Mouse (Mus musculus): Measurements from ENCODE around the gene Krt24.

The Krt24 gene

DNA sequence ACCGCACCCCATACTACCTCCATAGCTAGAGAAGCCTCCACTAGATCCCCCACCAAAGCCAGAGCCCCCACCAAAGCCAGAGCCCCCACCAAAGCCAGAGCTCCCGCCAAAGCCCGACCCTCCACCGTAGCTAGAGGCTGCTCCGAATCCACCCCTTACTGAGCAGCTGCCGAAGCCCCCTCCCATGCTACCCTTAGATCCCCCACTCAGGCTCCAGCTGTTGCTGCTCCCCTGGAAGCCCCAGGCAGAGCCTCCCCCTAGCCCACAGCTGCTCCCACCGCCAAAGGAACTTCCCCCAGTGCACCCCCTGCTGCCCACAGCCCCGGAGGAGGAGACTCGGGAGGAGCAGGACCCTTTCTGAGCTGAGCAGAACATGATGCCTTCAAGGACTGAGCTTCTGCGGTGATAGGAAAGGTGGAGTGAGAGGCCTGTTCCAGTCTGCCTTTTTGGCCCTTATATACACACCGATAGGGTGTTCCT is at the start of gene Krt24:
Krt24 (minus strand) TSS at position 430 of the 480 bp plus-strand sequence.
- DNase-seq = no peak

DNA sequence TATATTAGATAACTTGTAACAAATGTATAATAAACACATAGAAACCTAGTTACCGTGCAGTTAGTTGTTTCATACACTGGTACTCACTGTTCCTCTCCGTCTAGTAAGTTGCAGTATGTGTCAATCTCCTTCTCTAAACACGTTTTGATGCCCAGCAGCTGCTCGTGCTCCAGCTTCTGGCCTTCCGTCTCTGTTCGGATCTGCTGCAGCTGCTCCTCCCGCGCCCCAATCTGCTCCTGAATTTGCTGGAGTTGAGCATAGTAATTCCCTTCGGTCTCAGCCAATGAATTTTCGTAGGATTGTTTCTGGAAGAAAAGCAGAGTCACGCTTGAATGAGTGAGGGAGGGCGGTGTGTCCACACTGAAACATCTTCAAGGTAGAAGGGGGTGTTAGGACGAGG is 48.4 kb upstream of the Krt24 start:
- no peak for DNase-seq

DNA sequence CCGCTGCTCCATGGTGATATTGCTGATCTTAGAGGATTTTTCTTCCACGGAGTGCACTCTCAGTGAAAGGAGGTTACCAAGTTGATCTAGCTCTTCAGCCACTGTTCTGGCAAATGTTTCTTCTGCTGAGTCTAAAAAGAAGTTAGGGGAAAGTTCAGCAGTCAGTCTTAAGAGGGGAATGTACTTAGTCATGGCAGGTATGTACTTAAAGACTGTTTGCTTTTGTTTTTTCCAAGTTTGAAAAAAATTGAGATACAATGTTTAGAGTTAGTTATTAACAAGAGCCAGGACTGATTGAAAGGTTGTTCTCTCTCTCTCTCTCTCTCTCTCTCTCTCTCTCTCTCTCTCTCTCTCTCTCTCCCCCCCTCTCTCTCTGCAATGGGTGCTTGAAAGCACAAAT is 44.6 kb upstream of the Krt24 start:
- DNase-seq = no peak

DNA sequence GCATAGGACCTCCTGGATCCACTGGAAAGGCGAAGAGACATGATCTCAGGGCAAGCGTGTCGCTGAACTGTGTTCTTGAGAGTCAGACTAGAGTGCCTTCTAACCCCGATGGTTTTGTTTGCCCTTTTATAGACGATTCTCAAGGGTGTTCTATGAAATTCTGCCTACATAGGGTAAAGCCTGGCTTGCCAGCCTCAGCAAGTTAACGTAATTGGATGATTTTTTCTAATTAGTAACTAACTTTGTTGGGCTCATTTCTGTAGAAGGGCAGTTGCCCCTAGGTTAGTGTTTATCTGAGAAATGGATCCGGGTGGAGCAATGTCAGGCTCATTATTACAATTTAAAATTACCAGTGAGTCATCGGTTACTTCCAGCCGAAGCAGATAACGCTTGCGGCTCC is 37.8 kb upstream of the Krt24 start, which contains the start of gene Krt25:
Krt25 (minus strand) TSS at position 101 of the 400 bp plus-strand sequence.
- no peak for DNase-seq

DNA sequence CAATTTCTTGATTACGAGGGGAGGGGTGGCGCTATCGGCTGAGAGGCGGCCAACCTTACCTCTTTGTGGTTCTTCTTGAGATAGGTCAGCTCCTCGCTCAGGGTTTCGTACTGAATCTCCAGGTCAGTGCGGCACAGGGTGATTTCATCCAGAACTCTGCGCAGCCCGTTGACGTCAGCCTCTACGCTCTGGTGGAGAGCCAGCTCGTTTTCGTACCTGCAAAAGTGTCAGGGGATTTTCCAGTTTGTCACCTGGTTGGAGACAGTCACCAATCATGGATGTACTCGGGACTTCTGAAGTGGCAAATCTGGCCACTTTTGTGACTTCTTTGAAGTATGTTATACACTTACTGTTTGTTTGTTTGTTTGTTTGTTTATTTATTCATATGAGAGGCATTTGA is 36.0 kb upstream of the Krt24 start:
- DNase-seq = no peak

DNA sequence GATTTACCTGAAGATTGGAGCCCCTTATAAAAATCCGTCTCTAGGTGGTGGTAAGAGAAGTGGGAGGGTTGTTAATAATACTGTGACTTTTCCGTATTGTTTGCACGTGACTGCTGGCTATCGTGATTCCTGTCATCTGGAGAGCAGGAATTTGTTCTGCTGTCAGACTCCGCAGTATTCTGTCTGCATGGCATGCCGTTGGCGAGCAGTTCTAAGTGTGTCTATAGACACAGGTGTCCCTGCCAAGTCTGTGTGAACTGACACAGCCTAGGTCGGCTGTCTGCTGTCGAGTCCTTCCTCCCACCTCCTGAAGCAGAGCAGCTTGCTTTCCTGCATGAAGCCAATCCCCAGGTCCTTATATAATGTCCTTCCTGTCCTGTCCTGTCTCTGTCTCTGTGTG is 34.1 kb upstream of the Krt24 start:
- no peak for DNase-seq

DNA sequence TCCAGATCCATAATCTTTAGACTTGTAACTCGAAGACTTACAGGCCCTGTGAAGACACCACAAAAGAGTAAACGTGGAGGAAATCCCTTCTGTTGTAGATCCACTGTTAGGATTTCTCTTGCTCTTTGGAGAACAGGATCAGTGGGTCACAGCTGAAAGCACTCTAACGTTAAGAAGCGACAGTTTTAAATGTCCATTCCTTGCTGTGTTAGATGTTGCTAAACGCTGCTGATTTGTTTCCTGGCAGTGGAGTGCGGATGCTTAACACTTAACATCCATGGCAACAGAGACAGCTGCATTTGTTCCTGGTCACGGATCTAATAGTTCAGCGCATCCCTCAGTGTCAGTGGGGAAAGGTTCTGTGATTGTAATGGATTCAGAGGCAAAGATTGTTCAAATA is 31.5 kb upstream of the Krt24 start:
- DNase-seq = no peak

DNA sequence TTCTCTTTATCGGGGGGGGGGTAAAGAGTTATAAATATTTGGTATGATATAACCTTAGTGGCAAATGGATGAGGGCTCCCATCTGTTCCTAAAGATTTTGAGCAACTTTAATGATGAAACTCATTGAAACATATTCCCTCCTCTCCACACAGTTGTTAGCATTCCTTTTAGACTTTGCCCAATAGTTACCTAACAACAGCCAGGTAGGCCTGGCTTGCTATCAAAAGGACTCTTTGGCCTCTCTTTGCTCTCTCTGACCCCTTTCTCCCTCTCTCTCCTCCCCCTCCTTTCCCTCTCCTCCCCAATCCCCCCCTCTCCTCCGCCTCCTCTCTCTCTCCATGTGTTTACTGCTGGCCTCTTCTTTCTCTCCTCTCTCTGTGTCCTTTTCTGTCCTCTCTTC is 29.5 kb upstream of the Krt24 start:
- DNase-seq = no peak

DNA sequence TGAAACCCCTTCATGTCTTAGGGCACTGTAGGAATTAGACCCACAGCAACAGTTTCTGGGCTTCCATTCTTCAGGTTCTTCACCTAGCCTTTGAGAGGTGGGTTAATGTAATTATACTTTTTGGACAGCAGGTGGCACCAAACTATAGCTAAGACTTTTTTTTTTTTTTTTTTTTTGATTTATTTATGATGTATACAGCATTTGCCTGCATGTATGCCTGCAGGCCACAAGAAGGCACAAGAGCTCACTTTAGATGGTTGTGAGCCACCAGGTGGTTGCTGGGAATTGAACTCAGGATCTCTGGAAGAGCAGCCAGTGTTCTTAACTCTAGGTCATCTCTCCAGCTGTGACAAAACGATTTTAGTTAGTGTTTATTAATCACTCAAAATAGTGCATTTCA is 25.8 kb upstream of the Krt24 start:
- DNase-seq = peak in 1 of 2 experiments; percentile 4

DNA sequence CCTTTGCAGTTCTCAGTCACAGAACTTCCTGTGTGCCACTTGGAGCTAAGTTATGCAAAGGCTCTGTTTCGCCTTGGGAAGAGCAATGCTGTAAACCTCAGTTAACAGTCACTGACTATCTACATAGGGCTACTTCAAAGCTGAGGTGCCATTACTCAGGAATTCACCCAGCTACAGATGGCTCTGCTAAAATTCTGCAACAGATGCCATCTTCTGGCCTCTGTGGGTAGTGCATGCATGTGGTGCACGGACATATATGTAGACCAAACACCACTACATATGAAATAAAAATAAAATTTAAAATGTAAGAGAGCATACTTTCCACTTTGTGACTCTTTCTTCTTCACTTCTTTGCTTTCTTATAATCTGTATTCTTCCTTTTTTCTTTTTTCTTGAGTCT is 22.5 kb upstream of the Krt24 start:
- DNase-seq = peak; percentile 25 to 69

DNA sequence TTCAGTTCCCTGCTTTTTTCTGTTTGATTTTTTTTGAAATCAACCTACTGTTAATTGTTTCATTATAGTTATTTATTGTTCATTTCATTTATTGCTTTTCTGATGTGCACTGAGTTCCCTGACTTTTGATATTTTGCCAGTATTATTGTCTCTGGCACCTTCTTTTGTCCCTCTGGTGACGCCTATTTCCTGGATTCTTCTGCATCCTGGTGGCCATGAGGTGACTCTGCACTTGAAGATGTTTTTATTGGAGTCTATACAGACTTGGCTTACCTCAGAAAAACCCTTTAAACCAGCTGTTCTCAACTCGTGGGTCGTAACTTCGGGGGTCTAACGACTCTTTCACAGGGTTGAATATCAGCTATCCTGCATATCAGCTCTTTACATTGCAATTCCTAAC is 10.0 kb upstream of the Krt24 start:
- no peak for DNase-seq

DNA sequence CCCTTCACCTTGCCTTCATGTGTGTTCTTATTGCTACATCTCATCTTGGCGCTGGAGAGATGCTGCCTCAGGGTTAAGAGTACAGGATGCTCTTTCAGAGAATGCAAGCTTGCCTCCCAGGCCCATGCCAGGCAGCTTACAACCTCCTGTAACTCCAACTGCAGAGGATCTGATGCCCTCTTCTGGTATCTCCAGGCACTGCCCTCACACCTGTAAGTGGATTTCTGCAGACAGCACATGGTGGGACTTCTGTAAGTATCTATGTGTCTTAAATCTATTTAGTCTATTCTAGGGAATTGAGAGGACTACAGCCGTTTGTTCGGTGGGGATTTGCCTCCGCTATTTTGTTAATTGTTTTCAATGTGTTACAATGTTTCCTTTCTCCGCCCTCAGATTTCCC is 7.8 kb upstream of the Krt24 start:
- DNase-seq = peak; percentile 31 to 54

DNA sequence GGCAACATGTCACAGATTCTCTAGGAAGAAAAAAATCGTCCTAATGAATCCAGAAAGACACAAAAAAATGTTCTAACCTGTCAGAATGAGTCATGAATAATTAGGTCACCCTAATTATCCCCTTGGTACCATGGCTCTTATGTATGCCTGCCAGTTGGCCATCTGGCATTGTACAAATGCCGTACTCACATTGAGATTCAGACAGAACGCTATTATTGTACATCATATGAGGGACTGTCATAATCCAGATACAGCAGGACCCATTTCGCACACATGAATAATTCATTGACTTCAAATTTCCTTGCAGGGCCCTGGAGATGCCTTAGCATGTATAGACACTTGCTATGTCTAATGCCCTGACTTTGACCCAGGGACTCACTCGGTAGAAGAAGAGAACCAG is 1.1 kb downstream of the Krt24 start:
- DNase-seq = no peak

DNA sequence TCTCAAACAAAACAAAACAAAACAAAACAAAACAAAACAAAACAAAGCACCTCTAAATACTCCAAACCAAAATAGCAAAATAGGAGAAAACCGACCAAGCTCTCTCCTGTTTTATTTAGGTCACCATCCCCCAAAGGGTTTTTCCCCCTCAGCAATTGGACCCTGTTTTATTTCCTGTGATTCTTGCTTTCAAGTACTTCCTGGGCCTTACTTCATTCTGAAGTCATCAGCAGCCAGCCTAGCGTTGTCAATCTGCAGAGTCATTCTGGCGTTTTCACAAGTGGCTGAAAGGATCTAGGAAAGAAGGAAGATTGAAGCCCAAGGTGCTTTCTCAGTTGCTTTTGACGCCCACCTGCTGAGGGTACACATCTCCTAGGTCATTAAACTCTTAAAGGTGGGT is 1.7 kb downstream of the Krt24 start:
- no peak for DNase-seq

DNA sequence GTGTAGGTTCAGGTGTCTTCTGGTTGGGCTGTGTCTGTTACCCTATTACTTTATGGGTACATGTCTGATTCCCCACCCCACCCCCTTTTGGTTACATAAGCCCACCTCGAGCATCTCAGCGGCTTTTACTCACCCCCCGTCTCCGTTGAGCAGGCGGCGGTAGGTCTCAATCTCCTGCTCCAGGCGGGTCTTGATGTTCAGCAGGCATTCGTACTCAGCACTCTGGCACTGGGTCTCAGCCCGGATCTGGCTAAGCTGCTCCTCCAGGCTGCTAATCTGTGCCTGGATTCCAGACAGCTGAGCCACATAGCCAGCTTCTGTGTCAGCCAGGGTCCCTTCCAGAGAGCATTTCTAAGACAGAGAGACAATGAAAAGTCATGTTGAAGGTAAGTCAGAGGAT is 3.9 kb downstream of the Krt24 start:
- no peak for DNase-seq

DNA sequence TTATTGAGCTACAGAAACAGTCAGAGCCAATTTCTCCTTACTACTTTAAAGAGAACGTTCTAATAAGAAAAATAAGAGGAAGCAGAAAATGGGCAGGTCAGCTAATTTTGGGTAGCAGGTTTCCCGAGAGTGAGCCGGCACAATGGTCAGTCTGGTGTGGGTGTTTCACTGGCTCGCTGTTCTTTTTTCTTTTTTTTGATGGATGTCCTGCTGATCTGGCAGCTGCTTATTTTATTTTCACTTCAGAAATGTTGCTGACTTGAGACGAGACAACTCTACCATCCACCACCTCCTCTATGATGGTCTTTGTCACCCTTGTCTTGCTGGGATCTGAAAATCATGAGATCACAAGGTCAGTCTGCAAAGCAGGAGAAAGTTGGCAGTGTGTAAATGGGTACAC is 5.1 kb downstream of the Krt24 start:
- no peak for DNase-seq

DNA sequence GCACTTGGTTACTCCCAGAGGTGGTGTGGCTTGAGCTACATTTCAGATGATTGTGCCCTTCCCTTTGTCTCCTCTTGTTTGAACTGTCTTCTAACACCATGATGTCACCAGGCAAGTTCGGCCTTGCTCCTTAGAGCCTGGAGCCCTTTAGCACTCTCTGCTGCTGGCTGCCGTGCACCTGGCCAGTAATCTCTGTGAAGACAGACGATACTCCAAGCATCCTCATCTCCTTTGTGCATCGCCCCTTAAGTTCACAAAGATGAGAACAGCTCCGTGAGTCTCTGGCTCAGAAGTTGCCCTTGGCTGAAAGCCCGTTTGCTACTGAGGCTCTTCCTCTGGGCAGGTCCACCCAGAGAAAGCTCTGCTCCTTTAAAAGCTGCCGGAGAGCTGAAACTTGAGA is 8.3 kb downstream of the Krt24 start:
- no peak for DNase-seq

DNA sequence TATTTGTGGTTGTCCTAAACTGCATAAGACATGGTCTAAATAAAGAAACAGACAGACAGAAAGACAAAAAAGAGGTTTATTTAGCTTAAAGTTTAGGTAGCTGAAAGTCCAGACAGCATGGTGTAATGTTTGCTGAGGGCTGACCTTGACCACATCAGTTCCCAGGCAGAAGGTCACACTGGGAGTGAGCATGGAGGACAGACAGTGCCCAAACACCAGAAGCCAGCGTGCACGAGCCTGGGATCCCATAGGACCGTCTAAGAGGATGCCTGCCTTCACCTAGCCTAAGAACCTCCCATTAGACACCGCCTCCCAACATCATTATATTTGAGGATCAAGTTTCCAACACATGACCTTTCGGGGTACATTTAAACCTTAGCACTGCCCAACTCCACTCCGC is 9.4 kb downstream of the Krt24 start:
- DNase-seq = no peak

DNA sequence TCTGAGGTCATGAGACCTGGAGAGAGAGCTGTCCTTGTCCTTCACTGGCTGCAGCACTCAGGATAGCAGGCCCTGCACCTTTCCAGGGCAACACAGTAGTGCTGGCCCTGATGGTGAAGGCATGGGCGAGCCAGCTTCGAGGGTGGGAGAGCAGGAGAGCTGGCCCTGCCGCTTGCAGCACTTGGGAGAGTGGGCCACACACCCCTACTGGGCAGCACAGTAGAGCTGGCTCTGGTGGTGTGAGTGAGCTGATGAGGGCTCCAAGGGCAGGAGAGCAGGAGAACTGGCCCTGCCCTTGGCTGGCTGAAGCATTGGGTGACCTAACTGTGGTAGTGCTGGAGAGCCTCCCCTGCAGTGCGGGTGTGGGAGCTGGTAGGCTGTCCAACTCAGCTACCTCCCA is 12.3 kb downstream of the Krt24 start:
- no peak for DNase-seq

DNA sequence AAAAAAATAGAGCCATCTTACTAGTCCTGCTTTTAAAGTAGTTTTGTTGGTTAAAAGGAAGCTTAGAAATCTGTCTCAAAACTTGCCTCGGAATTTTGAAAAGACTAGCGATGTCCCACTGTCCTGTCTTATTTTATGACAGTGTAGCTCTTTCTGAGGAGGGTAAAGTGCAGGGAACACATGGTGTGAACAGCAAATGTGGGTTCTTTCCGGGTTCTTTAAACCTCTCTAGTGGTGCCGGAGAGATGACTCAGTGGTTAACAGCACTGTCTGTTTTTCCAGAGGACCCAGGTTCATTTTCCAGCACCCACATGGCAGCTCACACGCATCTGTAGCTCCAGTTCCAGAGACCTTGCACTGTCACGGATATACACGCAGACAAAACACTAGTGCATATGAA is 15.9 kb downstream of the Krt24 start:
- DNase-seq = no peak

DNA sequence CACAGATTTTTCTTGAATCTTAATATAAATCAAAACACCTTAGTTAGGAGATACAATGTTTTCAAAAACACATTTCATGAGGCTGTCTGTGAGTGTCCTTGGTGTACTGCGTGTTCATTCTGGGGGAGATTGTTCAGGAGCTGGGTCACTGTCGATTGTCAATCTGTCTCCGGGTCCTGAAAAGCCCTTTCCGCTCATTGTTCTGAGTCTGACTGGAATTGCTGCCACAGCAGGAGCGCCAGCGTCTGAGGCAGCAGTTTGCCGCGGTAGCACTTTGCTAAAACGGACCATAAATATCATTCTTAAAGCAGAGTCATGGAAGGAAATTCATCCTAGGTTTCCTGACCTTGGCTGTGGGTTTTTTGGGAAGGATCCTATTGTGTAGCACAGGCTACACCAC is 19.3 kb downstream of the Krt24 start:
- DNase-seq = no peak

DNA sequence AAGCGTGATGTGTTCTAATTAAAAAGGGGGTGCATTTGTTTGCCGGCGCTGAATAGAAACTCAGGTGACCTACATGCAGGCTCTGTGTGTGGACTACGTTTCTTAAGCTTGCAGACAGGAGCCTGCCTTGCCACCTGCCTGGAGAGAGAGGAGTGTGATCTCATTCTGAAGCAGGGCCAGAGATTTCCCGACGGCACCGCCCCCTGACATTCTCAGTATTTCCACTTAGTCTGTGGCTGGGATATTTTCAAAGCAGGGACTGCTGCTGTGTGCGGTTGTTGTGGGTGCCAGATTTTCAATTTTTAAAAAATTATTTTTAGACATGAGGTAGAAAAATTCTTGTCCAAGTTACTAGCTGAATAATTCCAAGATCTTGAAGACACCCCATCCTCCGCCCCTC is 19.8 kb downstream of the Krt24 start:
- DNase-seq = no peak

DNA sequence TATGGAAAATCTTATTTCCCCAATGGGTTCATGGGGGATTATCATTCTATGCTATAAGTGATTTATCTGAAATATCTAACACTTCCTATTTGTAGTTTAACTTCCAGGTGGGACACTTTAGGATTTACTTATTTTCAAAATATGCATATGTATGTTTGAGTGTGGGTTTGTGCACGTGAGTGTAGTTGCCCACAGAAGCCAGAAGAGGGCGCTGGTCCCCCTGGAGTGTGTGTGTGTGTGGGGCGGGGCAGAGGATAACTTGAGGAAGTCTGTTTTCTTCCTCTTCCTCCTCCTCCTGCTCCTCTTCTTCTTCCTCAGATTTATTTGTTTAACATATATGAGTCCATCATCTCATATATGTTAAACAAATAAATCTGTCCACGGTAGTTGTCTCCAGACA is 28.8 kb downstream of the Krt24 start:
- no peak for DNase-seq

DNA sequence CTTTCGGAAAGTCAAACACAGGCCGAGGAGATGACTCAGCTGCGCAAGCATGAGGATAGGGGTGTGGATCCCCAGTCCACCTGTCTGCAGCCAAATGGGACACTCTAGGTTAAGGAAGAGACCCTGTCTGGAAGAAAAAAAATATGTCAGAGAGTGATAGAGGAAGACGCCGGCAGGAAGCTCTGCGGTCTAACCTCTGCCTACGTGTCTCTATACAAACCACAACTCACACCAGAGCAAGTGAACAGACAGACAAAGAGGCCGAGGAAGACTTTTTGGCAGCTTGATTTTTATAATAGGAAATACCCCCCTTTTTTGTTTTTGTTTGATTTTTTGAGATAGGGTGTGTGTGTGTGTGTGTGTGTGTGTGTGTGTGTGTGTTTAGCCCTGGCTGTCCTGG is 29.7 kb downstream of the Krt24 start:
- DNase-seq = no peak

DNA sequence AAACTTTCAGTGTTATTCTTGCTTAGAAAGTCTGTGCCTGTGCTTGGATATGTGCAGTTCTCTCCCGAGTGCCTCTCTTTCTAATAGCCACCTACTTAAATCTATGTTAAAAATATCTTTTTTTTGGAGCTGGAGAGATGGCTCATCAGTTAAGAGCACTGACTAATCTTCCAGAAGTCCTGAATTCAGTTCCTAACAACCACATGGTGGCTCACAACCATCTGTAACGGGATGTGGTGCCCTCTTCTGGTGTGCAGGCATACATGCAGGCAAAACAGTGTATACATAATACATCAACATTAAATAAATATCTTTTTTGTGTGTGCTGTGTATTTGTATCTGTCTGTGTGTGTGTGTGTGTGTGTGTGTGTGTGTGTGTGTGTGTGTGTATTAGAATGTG is 31.2 kb downstream of the Krt24 start:
- no peak for DNase-seq

DNA sequence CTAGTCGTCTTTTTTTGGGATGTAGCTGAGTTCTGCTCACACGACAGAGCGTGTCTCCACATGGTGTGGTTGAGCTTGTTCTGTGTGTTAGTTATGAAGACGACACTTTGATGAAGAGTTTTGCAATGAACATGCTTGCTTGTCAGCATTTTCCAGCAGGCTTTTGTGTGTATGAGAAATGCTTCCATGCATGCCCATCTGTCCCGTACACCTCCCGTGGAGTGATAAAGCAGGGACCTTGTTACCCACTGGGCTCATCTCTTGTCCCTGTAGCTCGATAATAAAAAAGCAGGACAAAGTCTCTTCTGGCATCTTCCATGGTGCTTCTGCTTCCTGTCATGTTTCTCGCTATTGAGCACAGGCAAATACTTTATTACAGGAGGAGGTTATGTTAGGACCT is 32.4 kb downstream of the Krt24 start:
- no peak for DNase-seq

Measured in lung, postnatal 4 days (tissue).